Mouse (Mus musculus) forebrain, embryonic 14.5 days (tissue): ENCODE results near the gene Dnajb14. TPM values are rescaled to one million over a fixed set of nuclear protein-coding genes. Genes with fewer than 3 reads are reported as not detected.

ENCODE experiments used
- ATAC-seq: fragments of 200-750 bp; cut with Nextera tagmentation; 2 replicates; pipeline ENCODE4 v1.8.0; 2017; ENCODE audit warnings: mild to moderate bottlenecking, moderate library complexity
- DNase-seq: peaks from one replicate; pipeline ENCODE4 v3.0.0-alpha.2; 2015; ENCODE audit warnings: low spot score
- H3K27ac ChIP-seq: fragments of 300-500 bp; sonication (generic); 2 replicates; pipeline ENCODE4 v1.5.1; 2014; ENCODE audit warnings: low read depth, mild to moderate bottlenecking, control low read depth, low read length, moderate library complexity
- H3K27me3 ChIP-seq: fragments of 300-500 bp; sonication (generic); replicated peaks from 2 replicates; pipeline ENCODE4 v1.6.1; 2014; ENCODE audit warnings: low read length, control low read depth, mixed read lengths; ENCODE audit not compliant: control insufficient read depth, insufficient read depth
- H3K36me3 ChIP-seq: fragments of 300-500 bp; sonication (generic); 2 replicates; pipeline ENCODE4 v1.6.1; 2014; ENCODE audit warnings: low read length, control low read depth; ENCODE audit not compliant: control insufficient read depth, insufficient read depth
- H3K4me1 ChIP-seq: fragments of 300-500 bp; sonication (generic); 2 replicates; pipeline ENCODE4 v1.6.1; 2014; ENCODE audit warnings: antibody characterized with exemption, low read length, control low read depth; ENCODE audit not compliant: control insufficient read depth, insufficient read depth
- H3K4me2 ChIP-seq: fragments of 300-500 bp; sonication (generic); 2 replicates; pipeline ENCODE4 v1.6.1; 2014; ENCODE audit warnings: mild to moderate bottlenecking, control low read depth, low read length
- H3K4me3 ChIP-seq: fragments of 300-500 bp; sonication (generic); 2 replicates; pipeline ENCODE4 v1.5.1; 2014; ENCODE audit warnings: low read depth, low read length, control low read depth
- H3K9ac ChIP-seq: fragments of 300-500 bp; sonication (generic); 2 replicates; pipeline ENCODE4 v1.6.1; 2014; ENCODE audit warnings: mild to moderate bottlenecking, low read length, control low read depth, moderate library complexity
- H3K9me3 ChIP-seq: fragments of 300-500 bp; sonication (generic); replicated peaks from 2 replicates; pipeline ENCODE4 v1.6.1; 2016; ENCODE audit warnings: low read length, control low read depth, mixed read lengths; ENCODE audit not compliant: control insufficient read depth
- WGBS: fragments of 180-500 bp; shearing (Covaris S2); extraction: QIAGEN DNeasy Blood & Tissue Kit; methylation state at CpG from one replicate; pipeline ENCODE4 v1.1.7; 2014; 5-methylcytosine and 5-hydroxymethylcytosine counted together
- polyA plus RNA-seq: library from polyadenylated mRNA; unstranded; fragments of >200 nt; fragmentation: Nextera tagmentation; extraction: Ambion mirVana; gene quantifications from 2 replicates; pipeline ENCODE4 v1.2.1, GENCODE M21; 2014

Dnajb14 gene
- polyA plus RNA-seq, 1 experiment from 2014 or later = 6.3 TPM

DNA sequence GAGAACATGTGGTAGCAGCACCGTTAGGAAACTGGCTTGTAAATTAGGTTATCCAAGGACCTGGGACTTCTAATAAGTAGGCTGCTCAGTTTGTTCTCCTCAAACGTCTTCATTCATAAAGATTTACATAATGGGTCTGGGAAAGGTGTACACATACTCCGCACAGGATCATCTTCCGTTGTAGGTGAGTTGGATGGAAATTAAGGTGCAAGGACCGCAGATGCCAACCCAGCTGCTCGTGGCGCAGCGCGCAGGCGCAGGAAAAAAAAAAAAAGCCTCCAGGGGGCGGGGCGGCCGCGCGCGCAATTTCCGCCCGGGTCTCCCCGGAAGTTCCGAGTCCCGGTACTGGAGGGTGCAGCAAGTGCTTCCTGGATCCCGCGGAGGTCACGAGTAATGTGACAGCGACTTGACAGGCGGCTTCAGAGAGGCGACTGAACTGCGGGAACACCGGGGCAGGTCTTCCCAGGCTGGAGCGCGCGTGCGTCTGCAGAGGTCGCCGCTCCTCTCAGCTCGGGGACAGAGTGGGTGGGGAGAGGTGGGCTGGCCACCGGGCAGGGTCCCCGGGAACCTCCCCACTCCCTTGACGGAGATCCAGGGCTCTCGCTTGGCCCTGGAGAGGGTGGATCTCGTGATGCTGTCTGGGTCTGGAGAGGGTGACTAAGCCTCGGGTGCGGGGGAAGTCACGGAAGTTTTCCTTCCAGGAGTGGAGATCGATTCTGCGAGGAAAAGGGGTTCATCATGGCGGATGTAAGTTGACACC, 50.9 kb downstream of the Dnajb14 start, which contains the start of gene Lamtor3:
Gene Lamtor3, plus strand, starts transcription at position 335 of the 760 bp plus-strand sequence.
- Histone ChIP-seq H3K9me3 (no peaks in the 10 kb centered on the region), H3K4me1 (peaks cover 16% of the 10 kb centered on the region), H3K27me3 (no peaks in the 10 kb centered on the region), H3K27ac (peak within 1 kb of the TSS; percentile 85), H3K4me3 (peak within 1 kb of the TSS; percentile 87), H3K4me2 (peak within 1 kb of the TSS; percentile 83), H3K36me3 (peaks cover 19% of the 10 kb centered on the region), H3K9ac (peak within 1 kb of the TSS; percentile 83)
- DNase-seq (peak; percentile 88), ATAC-seq (peak; percentile 93)
- WGBS = under 1% methylated on average over 39 of the region's 47 CpGs

DNA sequence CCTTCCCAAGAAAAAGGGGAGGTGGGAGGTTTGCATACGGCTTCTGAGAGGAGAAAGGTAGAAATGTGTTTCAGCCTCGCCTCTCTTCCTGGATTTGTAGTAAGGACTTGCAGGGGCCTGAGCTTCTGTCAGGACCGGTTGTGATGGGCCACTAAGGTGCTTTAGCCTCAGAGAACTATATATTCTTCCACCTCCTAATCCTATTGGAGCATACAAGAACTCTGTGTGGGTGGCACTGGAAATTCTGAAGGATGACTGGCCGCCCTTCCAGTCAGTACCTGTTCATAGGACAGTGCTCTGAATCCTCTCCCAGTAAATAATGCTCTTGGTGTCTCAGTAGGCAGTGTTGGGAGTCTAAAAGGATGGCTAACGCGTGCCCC, 51.4 kb downstream of the Dnajb14 start:
- H3K9ac ChIP-seq = peak overlapping the region; percentile 83
- ATAC-seq (peak; percentile 22), DNase-seq (no peak)
- peak overlapping the region; percentile 83 for H3K4me2 ChIP-seq
- H3K27ac ChIP-seq = 0 out of 2 replicates have a peak overlapping the region, but pooled peaks have one; percentile 85
- no peaks in the 10 kb centered on the region for H3K27me3 ChIP-seq
- H3K4me1 ChIP-seq = peaks cover 16% of the 10 kb centered on the region
- H3K9me3 ChIP-seq = no peaks in the 10 kb centered on the region
- peaks cover 25% of the 10 kb centered on the region for H3K36me3 ChIP-seq
- H3K4me3 ChIP-seq = peak overlapping the region; percentile 87
- 13% methylated on average over 6 of the region's 6 CpGs for WGBS

DNA sequence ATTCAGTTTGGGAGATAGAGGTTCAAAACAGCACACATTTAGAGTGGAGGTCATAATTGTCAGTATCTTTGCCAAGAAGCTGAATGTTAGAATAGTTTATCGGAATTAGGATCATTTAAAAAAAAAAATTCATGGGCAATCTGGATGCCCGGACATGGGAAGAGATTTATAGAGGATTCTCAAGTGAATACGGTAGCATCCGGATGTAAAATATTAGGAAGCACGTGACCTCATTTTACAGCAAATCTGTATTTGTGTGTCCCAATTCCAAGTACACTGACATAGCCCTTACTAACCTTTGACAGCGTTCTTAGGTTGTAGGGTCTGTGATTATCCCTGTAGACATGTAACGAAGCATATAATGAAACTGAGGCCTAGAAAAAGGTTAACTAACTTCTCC, 51.9 kb downstream of the Dnajb14 start:
- peak overlapping the region; percentile 83 for H3K4me2 ChIP-seq
- peaks cover 26% of the 10 kb centered on the region for H3K36me3 ChIP-seq
- ATAC-seq (no peak), DNase-seq (no peak)
- H3K9ac ChIP-seq = peak overlapping the region; percentile 83
- peaks cover 16% of the 10 kb centered on the region for H3K4me1 ChIP-seq
- no peaks in the 10 kb centered on the region for H3K9me3 ChIP-seq
- 94% methylated on average over 7 of the region's 7 CpGs for WGBS
- peak overlapping the region; percentile 87 for H3K4me3 ChIP-seq
- no peak overlapping the region for H3K27ac ChIP-seq
- H3K27me3 ChIP-seq = no peaks in the 10 kb centered on the region

DNA sequence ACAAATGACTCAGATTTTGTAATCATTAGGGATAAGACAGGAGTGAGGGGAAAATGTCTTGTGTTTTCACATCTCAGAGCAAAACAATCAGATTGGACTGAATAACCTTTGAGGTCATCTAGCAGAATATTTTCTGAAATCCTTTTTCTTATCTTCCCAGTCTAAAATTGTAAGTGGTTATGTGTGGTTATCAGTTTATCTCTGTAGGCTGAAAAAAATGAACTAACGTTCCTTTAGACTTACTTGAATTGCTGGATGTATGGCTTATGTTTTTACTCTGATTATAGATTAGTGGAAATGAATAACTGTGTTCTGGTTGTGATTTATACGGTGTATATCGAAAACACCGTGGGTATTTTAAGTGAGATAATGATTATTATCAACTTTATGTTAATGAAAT, 53.1 kb downstream of the Dnajb14 start:
- H3K9ac ChIP-seq = no peak overlapping the region
- H3K36me3 ChIP-seq = peaks cover 34% of the 10 kb centered on the region
- WGBS = 95% methylated on average over 4 of the region's 4 CpGs
- no peak overlapping the region for H3K27ac ChIP-seq
- no peak overlapping the region for H3K4me3 ChIP-seq
- no peaks in the 10 kb centered on the region for H3K27me3 ChIP-seq
- no peak for DNase-seq
- H3K4me2 ChIP-seq = no peak overlapping the region
- H3K9me3 ChIP-seq = no peaks in the 10 kb centered on the region
- no peak for ATAC-seq
- H3K4me1 ChIP-seq = peaks cover 16% of the 10 kb centered on the region

DNA sequence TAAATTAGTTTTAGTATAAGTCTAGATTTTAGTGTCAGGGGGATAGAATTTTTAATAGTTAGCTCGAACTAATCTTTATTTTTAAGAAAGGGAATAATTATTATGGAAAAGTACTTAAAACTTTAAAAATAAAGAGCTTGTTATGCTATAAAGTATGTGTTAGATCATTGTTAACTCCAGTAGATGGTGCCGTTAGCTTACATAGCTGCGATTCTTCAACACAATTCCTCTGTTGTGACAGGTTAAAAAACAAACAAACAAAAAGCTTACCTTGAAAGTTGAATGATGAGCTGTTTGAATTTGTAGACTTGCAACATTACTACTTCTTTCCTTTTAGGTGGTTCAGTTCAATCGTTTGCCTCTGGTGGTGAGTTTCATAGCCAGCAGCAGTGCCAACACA, 59.5 kb downstream of the Dnajb14 start:
- Histone ChIP-seq H3K27me3 (no peaks in the 10 kb centered on the region), H3K4me3 (no peak overlapping the region), H3K27ac (no peak overlapping the region), H3K9ac (no peak overlapping the region), H3K4me2 (no peak overlapping the region), H3K9me3 (no peaks in the 10 kb centered on the region), H3K4me1 (no peaks in the 10 kb centered on the region), H3K36me3 (peaks cover 65% of the 10 kb centered on the region)
- DNase-seq = no peak
- ATAC-seq = no peak
- WGBS = 92% methylated on average over 4 of the region's 4 CpGs

DNA sequence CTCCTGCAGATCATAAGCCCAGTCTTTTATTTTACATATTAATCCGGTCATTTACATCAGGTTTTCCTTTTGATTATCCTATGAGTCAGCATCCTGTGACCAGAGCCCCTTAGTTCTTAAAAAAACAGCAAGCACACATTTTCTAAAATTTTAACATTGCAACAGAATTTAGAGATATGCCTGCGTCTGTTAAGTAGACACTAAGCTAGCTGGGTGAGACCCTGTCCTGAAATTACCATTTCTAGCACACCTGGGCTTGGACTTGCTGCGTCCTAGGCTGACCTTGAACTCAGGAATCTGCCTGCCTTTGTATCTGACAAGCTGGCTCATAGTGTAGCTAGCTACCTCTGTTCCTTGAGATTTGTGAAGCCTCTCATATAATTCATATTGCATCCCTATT, 62.5 kb downstream of the Dnajb14 start:
- H3K4me2 ChIP-seq = no peak overlapping the region
- ATAC-seq = no peak
- peaks cover 47% of the 10 kb centered on the region for H3K36me3 ChIP-seq
- H3K4me1 ChIP-seq = no peaks in the 10 kb centered on the region
- no peak for DNase-seq
- no peak overlapping the region for H3K27ac ChIP-seq
- no peaks in the 10 kb centered on the region for H3K9me3 ChIP-seq
- H3K27me3 ChIP-seq = no peaks in the 10 kb centered on the region
- H3K9ac ChIP-seq = no peak overlapping the region
- H3K4me3 ChIP-seq = no peak overlapping the region
- WGBS = 95% methylated on average over 3 of the region's 3 CpGs

DNA sequence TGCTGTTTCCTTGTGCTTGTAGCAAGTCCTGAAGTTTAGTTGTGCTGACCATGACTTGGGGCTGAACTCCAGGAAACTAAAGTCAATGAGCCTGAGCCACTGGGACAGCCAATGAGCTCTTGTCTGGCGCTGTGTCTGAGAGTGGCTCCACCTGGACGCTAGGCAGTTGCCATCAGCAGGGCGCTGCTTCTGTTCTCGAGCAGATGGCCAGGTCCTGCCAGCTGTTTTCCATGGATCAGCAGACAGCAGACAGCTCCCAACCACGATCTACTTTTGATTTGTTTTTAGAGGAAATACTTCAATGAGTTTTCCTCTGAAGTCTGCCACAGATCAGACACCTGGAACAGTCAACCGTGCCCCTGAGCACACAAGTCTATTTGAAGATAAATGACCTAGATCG, 65.3 kb downstream of the Dnajb14 start:
- Histone ChIP-seq H3K4me2 (no peak overlapping the region), H3K27me3 (no peaks in the 10 kb centered on the region), H3K4me3 (no peak overlapping the region), H3K9ac (no peak overlapping the region), H3K27ac (no peak overlapping the region), H3K36me3 (peaks cover 23% of the 10 kb centered on the region), H3K9me3 (no peaks in the 10 kb centered on the region), H3K4me1 (no peaks in the 10 kb centered on the region)
- ATAC-seq = no peak
- 87% methylated on average over 7 of the region's 7 CpGs for WGBS
- DNase-seq = no peak

DNA sequence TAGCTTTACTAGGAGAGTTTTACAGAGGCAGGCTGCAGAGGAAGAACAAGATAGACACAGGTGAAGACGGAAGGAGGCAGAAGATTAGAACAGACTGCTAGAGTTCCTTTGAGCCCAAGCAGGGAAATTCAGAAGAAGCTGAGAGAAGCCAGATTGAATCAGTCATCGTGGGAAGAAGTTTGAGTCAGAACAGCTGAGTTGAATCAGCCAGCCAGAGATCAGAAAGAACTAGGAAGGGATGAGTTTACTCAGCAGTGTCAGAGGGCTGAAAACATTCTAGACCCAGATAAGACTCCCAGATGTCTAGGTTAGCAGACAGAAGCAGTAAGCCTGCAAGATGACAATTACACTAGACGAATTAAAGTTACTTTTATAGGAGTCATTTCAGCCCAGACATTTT, 66.5 kb downstream of the Dnajb14 start:
- 92% methylated on average over 3 of the region's 3 CpGs for WGBS
- no peak overlapping the region for H3K4me3 ChIP-seq
- no peak overlapping the region for H3K27ac ChIP-seq
- no peak for DNase-seq
- no peaks in the 10 kb centered on the region for H3K27me3 ChIP-seq
- peaks cover 17% of the 10 kb centered on the region for H3K36me3 ChIP-seq
- ATAC-seq = no peak
- no peaks in the 10 kb centered on the region for H3K4me1 ChIP-seq
- no peak overlapping the region for H3K9ac ChIP-seq
- H3K4me2 ChIP-seq = no peak overlapping the region
- no peaks in the 10 kb centered on the region for H3K9me3 ChIP-seq
